Mouse (Mus musculus) midbrain, embryonic 15.5 days (tissue): ENCODE data around the gene Rdh5. TPM values are rescaled to one million over a fixed set of nuclear protein-coding genes. Genes with fewer than 3 reads are reported as not detected.

Experiments used
- ATAC-seq: fragments of 200-750 bp; cut with Nextera tagmentation; replicated peaks from 2 replicates; pipeline ENCODE4 v1.8.0; 2017; ENCODE audit warnings: moderate TSS enrichment
- H3K27ac ChIP-seq: fragments of 300-500 bp; sonication (generic); 2 replicates; pipeline ENCODE4 v1.5.1; 2015; ENCODE audit warnings: mild to moderate bottlenecking, inconsistent platforms
- H3K27me3 ChIP-seq: fragments of 300-500 bp; sonication (generic); replicated peaks from 2 replicates; pipeline ENCODE4 v1.6.1; 2015; ENCODE audit warnings: inconsistent platforms
- H3K36me3 ChIP-seq: fragments of 300-500 bp; sonication (generic); replicated peaks from 2 replicates; pipeline ENCODE4 v1.6.1; 2015; ENCODE audit warnings: inconsistent platforms
- H3K4me1 ChIP-seq: fragments of 300-500 bp; sonication (generic); 2 replicates; pipeline ENCODE4 v1.6.1; 2015; ENCODE audit warnings: inconsistent platforms
- H3K4me2 ChIP-seq: fragments of 300-500 bp; sonication (generic); 2 replicates; pipeline ENCODE4 v1.6.1; 2015; ENCODE audit warnings: inconsistent platforms, mild to moderate bottlenecking, moderate library complexity
- H3K4me3 ChIP-seq: fragments of 300-500 bp; sonication (generic); 2 replicates; pipeline ENCODE4 v1.5.1; 2015; ENCODE audit warnings: mild to moderate bottlenecking, inconsistent platforms
- H3K9ac ChIP-seq: fragments of 300-500 bp; sonication (generic); 2 replicates; pipeline ENCODE4 v1.6.1; 2015; ENCODE audit warnings: mild to moderate bottlenecking, inconsistent platforms
- H3K9me3 ChIP-seq: fragments of 300-500 bp; sonication (generic); 2 replicates; pipeline ENCODE4 v1.6.1; 2016; ENCODE audit warnings: inconsistent platforms
- whole genome bisulfite sequencing: fragments of 180-500 bp; shearing (Covaris S2); methylation state at CpG from one replicate; pipeline ENCODE4 v1.1.7; 2015; ENCODE audit warnings: mixed read lengths; 5-methylcytosine and 5-hydroxymethylcytosine counted together
- polyA plus RNA-seq: library from polyadenylated mRNA; unstranded; fragments of >200 nt; fragmentation: Nextera tagmentation; extraction: Ambion mirVana; gene quantifications from 2 replicates; pipeline ENCODE4 v1.2.1, GENCODE M21; 2015

Rdh5 gene
- polyA plus RNA-seq, 1 experiment from 2014 or later: 12.9 TPM

DNA sequence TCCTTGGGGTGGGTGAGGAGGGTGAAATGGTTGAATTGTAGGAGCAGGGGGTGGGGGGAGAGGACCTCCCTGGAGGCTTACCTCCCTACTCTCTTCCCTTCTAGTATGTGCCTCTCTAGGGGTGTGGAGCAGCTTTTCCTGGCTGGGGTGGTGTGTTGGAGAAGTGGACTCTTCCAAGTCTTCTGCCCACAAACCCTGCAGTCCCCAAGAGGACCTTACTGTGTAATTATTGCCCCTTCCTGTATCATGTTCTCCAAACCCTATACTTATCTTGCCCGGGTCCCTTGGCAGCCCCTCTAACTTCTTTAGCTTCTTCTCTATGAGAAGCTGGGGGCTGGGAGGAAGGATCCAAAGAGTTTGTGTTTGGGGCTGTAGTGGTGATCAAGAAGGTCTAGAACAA, 25.9 kb downstream of the Rdh5 start:
- Histone ChIP-seq H3K4me3 (no peak overlapping the region), H3K9me3 (no peaks in the 10 kb centered on the region), H3K27me3 (peaks cover 16% of the 10 kb centered on the region), H3K27ac (no peak overlapping the region), H3K4me2 (0 out of 2 replicates have a peak overlapping the region, but pooled peaks have one; percentile 21), H3K4me1 (peaks cover 19% of the 10 kb centered on the region), H3K36me3 (no peaks in the 10 kb centered on the region), H3K9ac (no peak overlapping the region)
- WGBS: 68% methylated on average over 1 of the region's 1 CpGs
- no peak for ATAC-seq

DNA sequence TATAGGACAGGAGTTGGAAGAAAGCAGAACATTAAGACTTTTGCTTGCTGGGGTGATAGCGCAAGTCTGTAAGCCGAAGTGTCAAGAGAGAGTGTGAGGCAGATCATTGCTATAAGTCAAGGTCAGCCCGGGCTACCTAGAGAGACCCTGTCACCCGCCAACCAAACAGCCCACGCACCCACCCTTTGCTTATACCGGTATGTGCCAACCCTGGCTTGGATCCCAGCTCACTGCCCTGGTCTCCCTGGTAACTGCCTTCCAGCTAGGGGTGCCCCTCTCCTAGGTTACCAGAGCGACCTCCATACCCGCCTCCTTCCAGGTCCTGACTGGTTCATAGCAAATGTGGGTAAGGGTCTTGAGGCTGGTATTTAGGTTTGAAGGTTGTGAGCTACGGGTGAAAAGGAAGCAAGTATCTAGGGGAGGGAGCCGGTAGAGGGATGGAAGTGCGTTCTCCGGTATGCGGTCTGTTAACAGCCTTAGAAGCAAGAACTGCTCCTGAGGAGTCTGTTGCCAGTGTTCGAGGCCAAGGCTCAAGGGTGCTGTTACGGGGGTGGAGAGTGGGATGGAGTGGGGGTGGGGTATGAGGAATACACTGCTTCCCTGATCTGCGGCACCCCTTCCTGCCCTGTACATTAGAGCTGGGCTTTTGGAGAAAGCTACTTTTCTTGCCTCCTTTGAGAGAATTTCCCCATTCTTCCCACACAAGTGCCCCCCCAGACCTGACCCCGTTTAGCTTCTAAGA, 26.6 kb downstream of the Rdh5 start:
- Histone ChIP-seq H3K4me1 (peaks cover 19% of the 10 kb centered on the region), H3K27ac (0 out of 2 replicates have a peak overlapping the region, but pooled peaks have one; percentile 32), H3K4me3 (peak overlapping the region; percentile 1; the same call in 1 of the 2 replicates), H3K36me3 (no peaks in the 10 kb centered on the region), H3K9me3 (no peaks in the 10 kb centered on the region), H3K27me3 (peaks cover 16% of the 10 kb centered on the region), H3K9ac (no peak overlapping the region), H3K4me2 (peak overlapping the region; percentile 21)
- peak; percentile 16 for ATAC-seq
- WGBS: 1% methylated on average over 17 of the region's 17 CpGs

DNA sequence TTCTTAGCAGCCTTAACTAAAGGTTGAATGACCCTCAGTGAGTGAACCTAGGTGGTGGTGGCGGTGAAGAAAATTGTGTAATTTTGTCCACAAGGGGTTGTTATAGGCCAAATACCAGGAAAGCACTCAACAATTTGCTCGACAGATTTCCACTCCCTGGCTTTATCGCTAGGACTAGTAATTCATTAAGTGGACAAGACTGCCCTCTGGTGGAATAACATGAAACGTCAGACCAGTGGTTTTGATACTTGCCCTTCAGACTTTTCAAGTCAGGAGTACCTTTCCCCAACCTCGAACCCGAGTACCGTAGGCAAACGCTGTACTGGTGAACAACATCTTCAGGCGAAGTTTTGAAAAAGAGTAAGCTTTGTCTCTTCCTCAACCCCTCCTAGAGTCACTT, 27.3 kb downstream of the Rdh5 start:
- Histone ChIP-seq H3K36me3 (no peaks in the 10 kb centered on the region), H3K27ac (0 out of 2 replicates have a peak overlapping the region, but pooled peaks have one; percentile 30), H3K4me3 (peak overlapping the region; percentile 1; the same call in 1 of the 2 replicates), H3K4me2 (peak overlapping the region; percentile 21), H3K9me3 (no peaks in the 10 kb centered on the region), H3K9ac (no peak overlapping the region), H3K4me1 (peaks cover 25% of the 10 kb centered on the region), H3K27me3 (peaks cover 16% of the 10 kb centered on the region)
- WGBS: 0% methylated on average over 9 of the region's 9 CpGs
- 0 out of 2 replicates have a peak, but pooled peaks have one; percentile 3 for ATAC-seq

DNA sequence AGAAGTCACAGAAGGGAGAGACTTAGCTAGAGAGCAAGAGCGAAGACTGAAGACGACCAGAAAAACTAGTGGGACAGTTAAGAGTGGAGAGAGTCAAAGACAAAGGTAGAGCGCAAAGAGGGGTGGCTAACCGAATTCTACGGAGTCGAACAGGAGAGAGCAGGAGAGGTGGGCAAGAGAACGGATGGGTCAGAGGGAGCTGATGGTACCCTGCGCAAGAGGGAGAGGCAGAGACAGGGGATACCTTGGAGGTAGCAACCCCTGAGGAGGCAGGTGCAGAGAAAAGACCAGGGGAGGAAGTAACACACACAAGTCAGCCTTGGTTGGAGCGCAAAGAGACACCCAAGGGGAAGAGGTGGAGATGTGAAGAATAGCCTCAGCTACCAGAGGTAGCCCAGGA, 30.4 kb downstream of the Rdh5 start:
- Histone ChIP-seq H3K9ac (peak overlapping the region; percentile 88), H3K9me3 (no peaks in the 10 kb centered on the region), H3K4me1 (peaks cover 45% of the 10 kb centered on the region), H3K4me3 (peak overlapping the region; percentile 63), H3K4me2 (peak overlapping the region; percentile 88), H3K27ac (peak overlapping the region; percentile 93), H3K36me3 (no peaks in the 10 kb centered on the region), H3K27me3 (peaks cover 16% of the 10 kb centered on the region)
- 2% methylated on average over 9 of the region's 9 CpGs for WGBS
- ATAC-seq: peak; percentile 22

DNA sequence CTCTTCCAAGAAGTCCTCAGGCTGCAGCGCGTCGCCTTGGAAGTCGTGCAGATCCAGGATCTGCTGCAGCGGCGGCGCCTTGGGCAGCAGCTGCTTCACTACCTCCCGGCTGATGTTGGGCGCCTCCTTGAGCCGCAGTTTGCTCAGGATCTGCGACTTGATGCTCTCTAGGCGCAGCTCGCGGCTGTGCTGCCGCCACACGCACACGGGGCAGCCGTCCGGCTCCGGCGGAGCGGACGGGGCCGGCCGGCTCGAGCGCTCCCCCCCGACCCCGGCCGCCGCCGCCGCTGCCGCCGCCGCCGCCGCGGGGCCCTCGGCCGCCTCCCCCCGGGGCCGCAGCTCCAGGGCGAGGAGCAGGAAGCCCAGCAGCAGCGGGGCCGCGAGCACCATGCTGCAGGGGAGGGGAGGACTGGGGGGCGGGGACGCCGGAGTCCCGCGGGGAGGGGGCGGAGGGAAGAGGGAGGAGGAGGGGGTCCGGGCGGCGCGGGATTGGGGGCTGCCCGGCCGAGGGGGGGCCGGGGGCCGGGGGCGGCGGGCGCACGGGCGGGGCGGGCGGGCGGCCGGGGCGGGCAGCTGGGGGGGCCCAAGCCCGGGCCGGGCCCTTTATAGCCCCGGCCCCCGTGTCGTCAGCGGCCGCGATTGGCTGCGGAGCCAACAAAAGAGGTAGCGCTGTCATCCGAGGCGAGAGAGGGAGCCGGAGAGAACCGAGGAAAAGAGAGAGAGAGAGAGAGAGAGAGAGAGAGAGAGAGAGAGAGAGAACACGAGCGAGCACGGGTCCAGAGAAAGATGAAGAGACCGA, 31.2 kb downstream of the Rdh5 start, which contains the start of gene Gdf11:
TSS of gene Gdf11 (minus strand) at position 423 of the 799 bp plus-strand sequence.
- peaks cover 9% of the 10 kb centered on the region for H3K27me3 ChIP-seq
- 0 out of 2 replicates have a peak, but pooled peaks cover 4% of the 10 kb centered on the region for H3K36me3 ChIP-seq
- H3K4me2 ChIP-seq: peak within 1 kb of the TSS; percentile 88
- peak within 1 kb of the TSS; percentile 88 for H3K9ac ChIP-seq
- peaks cover 45% of the 10 kb centered on the region for H3K4me1 ChIP-seq
- peak; percentile 88 for ATAC-seq
- H3K27ac ChIP-seq: peak within 1 kb of the TSS; percentile 93
- no peaks in the 10 kb centered on the region for H3K9me3 ChIP-seq
- WGBS: under 1% methylated on average over 41 of the region's 89 CpGs
- peak within 1 kb of the TSS; percentile 63 for H3K4me3 ChIP-seq

DNA sequence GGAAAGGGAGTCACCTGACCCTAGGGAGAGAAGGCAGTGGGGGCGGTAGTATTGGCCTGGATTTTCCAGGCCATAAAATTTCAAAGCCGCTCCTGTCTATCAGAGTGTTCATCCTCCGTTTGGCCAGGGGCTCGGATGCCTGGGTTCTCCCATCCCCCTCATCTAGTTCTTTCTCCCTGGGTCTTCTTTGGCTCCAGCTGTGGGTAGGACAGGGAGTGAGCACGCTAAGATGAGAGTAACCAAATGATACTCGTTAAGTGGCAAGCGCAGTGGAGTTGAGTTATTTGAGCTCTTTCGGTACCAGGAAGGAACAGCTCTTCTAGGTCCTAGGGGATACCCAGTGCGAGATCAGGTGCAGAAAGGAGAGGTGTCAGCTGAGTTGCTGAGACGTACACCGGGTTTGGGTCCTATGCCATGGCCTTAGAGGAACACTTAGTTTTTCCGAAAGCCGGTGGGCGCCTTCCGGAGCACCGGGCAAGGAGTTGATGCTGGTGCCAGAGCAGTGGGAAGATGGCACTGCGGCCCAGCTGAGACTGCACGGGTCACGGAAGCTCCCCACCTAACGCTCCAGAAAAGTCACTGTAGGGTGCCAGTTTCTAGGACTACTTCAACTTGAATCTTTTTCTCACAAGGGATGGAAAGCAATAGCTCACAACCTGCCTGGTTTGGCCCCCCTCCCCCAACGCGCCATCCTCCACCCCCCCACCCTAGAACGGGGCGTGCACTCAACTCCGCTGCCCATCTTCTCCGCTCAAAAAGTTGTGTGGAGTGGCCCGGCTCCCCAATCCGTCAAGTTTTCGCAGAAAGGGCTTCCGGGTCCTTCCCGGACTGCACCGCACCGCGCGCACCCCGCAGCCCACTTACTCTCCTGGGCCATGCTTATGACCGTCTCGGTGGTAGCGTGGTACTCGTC, 32.0 kb downstream of the Rdh5 start:
- H3K27ac ChIP-seq: peak overlapping the region; percentile 93
- H3K4me3 ChIP-seq: peak overlapping the region; percentile 63
- peaks cover under 1% of the 10 kb centered on the region; the same call in 1 of the 2 replicates for H3K27me3 ChIP-seq
- under 1% methylated on average over 40 of the region's 40 CpGs for WGBS
- 0 out of 2 replicates have a peak, but pooled peaks cover 8% of the 10 kb centered on the region for H3K36me3 ChIP-seq
- no peaks in the 10 kb centered on the region for H3K9me3 ChIP-seq
- peak overlapping the region; percentile 88 for H3K4me2 ChIP-seq
- no peak; the same call in none of the 2 replicates for ATAC-seq
- H3K4me1 ChIP-seq: peaks cover 38% of the 10 kb centered on the region
- H3K9ac ChIP-seq: peak overlapping the region; percentile 88

DNA sequence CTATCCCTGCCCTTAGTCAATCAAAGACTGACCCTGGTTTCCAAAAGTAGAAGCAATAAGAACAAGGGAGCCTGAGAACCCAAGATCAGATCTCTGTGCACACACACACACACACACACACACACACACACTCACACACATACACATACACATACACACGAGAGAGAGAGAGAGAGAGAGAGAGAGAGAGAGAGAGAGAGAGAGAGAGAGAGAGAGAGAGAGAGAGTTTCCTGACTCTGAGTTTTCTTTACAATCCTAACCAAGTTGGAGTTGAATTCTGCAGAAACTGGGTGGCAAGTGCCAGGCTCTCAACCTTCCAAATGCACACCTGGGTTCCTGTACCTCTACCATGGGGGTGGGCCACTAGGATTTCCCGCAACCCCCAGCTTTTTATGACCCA, 32.8 kb downstream of the Rdh5 start:
- Histone ChIP-seq H3K36me3 (peaks cover 11% of the 10 kb centered on the region; the same call in 1 of the 2 replicates), H3K9ac (peak overlapping the region; percentile 88; the same call in 1 of the 2 replicates), H3K4me2 (peak overlapping the region; percentile 88), H3K27me3 (no peaks in the 10 kb centered on the region), H3K4me1 (peaks cover 37% of the 10 kb centered on the region), H3K4me3 (peak overlapping the region; percentile 63), H3K27ac (peak overlapping the region; percentile 93; the same call in 1 of the 2 replicates), H3K9me3 (no peaks in the 10 kb centered on the region)
- 7% methylated on average over 1 of the region's 2 CpGs for WGBS
- no peak for ATAC-seq

DNA sequence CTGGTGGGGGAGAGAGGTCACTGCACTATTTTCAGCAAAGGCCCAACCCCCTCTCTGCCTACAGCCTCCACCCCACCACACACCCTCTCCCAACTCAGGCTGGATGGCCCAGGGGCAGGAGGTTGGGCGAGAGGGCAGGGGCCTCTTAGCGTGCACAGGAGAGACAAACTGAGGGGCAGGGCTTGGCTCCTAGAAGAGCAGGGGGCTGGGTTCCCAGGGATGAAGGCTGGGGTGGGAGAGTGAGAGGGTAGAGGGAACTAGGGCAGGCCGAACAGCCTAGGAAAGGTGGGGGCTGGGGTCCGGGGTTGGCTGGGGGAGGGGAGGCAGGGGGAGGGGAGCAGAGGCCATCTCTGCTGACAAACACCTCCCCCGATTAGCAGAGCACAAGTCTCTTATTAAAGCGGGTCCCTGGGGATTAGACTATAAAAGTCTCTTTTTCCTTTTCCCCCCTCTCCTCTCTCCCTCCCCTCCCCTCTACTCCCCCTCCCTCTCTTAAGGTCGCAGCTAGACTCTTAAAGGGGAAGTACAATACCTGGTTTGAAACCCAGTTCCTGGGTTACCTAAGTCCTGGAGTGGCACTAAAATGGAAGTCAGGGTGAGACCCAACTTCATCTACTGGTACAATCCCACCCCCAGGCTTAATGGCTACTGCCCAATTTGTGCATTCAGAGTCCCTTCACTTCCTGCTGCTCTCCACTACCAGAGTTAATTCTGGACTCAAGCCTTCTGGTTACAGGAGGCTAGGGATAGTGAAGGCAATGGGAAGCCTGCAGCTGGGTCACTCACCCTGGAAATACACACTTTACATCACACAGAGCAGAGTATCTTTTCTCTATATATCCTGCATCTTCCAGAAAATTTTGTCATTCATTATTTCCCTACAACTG, 33.5 kb downstream of the Rdh5 start:
- peaks cover 13% of the 10 kb centered on the region; the same call in 1 of the 2 replicates for H3K36me3 ChIP-seq
- no peaks in the 10 kb centered on the region for H3K9me3 ChIP-seq
- peaks cover 37% of the 10 kb centered on the region for H3K4me1 ChIP-seq
- WGBS: 6% methylated on average over 6 of the region's 7 CpGs
- peak overlapping the region; percentile 63 for H3K4me3 ChIP-seq
- no peaks in the 10 kb centered on the region for H3K27me3 ChIP-seq
- H3K9ac ChIP-seq: peak overlapping the region; percentile 52
- peak; percentile 42 for ATAC-seq
- H3K27ac ChIP-seq: peak overlapping the region; percentile 72
- peak overlapping the region; percentile 88 for H3K4me2 ChIP-seq

DNA sequence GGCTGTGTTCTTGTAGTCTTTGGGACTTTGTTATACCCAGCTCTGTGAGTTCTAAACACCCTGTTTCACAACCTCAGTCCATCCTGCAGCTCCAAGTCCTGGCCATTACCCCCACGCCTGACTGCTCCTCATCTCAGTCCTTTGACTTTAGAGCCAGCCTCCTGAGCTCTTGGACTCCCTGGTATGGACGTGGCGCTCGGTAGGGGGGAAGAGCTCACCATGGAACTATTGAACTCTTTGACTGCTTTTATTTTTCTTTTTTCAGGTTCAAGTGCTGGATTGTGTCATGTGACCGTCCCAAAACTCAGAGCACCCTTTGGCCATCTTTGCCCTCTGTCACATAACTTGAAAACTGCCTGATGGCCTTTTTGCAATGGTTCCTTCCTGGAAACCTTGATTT, 40.6 kb downstream of the Rdh5 start:
- Histone ChIP-seq H3K4me1 (no peaks in the 10 kb centered on the region), H3K4me2 (no peak overlapping the region), H3K9me3 (no peaks in the 10 kb centered on the region), H3K27me3 (no peaks in the 10 kb centered on the region), H3K4me3 (no peak overlapping the region), H3K36me3 (peaks cover 19% of the 10 kb centered on the region; the same call in 1 of the 2 replicates), H3K9ac (no peak overlapping the region), H3K27ac (no peak overlapping the region)
- ATAC-seq: no peak
- 82% methylated on average over 5 of the region's 5 CpGs for WGBS

DNA sequence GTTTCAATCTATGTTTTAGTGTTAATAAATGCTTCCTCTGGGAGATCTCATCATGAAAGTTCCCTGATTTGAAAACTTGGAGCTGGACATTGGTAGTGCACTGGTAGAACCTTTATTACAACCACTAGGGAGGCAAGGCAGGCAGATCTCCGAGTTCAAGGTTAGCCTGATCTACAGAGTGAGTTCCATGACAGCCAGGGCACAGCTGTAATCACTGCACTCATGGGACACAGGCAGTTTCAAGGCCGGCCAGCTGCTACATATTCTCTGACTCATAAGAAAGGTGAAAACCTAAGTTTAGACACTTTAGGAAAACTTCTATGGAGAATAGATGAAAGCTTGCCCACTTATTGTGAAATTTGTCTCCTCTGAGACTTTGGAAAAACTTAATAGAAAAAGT, 43.9 kb downstream of the Rdh5 start:
- H3K9ac ChIP-seq: no peak overlapping the region
- H3K27me3 ChIP-seq: no peaks in the 10 kb centered on the region
- no peak for ATAC-seq
- 97% methylated on average over 2 of the region's 2 CpGs for WGBS
- H3K9me3 ChIP-seq: no peaks in the 10 kb centered on the region
- no peak overlapping the region for H3K4me2 ChIP-seq
- peaks cover 12% of the 10 kb centered on the region; the same call in 1 of the 2 replicates for H3K36me3 ChIP-seq
- H3K27ac ChIP-seq: no peak overlapping the region
- H3K4me3 ChIP-seq: no peak overlapping the region
- H3K4me1 ChIP-seq: no peaks in the 10 kb centered on the region

DNA sequence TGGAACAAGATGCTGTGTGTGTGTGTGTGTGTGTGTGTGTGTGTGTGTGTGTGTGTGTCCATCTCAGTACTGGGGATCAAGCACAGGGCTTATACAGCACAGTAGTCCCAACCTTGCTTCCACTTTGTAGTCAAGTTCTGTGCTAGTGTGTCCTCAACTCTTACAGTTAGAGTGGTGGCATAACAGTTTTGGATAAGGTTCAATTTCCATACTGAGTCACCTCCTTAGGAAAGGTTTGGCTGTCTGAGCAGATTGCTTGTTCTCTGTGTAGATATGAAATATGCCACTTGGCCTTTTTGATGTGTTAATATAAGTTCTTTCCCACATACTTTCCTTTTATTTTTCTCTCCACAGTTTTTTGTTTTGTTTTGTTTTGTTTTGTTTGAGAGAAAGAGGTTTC, 44.4 kb downstream of the Rdh5 start:
- H3K27me3 ChIP-seq: no peaks in the 10 kb centered on the region
- H3K9me3 ChIP-seq: no peaks in the 10 kb centered on the region
- H3K4me2 ChIP-seq: no peak overlapping the region
- H3K9ac ChIP-seq: no peak overlapping the region
- no peak for ATAC-seq
- no peak overlapping the region for H3K27ac ChIP-seq
- H3K36me3 ChIP-seq: peaks cover 17% of the 10 kb centered on the region; the same call in 1 of the 2 replicates
- H3K4me3 ChIP-seq: no peak overlapping the region
- H3K4me1 ChIP-seq: no peaks in the 10 kb centered on the region
